Mouse (Mus musculus) liver, embryonic 12.5 days (tissue): Measurements from ENCODE around the gene Arhgap23. TPM values are rescaled to one million over a fixed set of nuclear protein-coding genes. Genes with fewer than 3 reads are reported as not detected.

Source experiments
- ATAC-seq: fragments of 200-750 bp; cut with Nextera tagmentation; 2 replicates; pipeline ENCODE4 v1.8.0; 2017; ENCODE audit warnings: moderate number of reproducible peaks, mild to moderate bottlenecking, moderate library complexity
- H3K27ac ChIP-seq: fragments of 300-500 bp; sonication (generic); 2 replicates; pipeline ENCODE4 v1.5.1; 2016; ENCODE audit warnings: mild to moderate bottlenecking
- H3K27me3 ChIP-seq: fragments of 300-500 bp; sonication (generic); replicated peaks from 2 replicates; pipeline ENCODE4 v1.6.1; 2016; ENCODE audit warnings: mild to moderate bottlenecking, moderate library complexity
- H3K36me3 ChIP-seq: fragments of 300-500 bp; sonication (generic); 2 replicates; pipeline ENCODE4 v1.6.1; 2016; ENCODE audit warnings: mild to moderate bottlenecking, moderate library complexity
- H3K4me1 ChIP-seq: fragments of 300-500 bp; sonication (generic); 2 replicates; pipeline ENCODE4 v1.6.1; 2016
- H3K4me2 ChIP-seq: fragments of 300-500 bp; sonication (generic); 2 replicates; pipeline ENCODE4 v1.6.1; 2016; ENCODE audit warnings: mild to moderate bottlenecking, moderate library complexity
- H3K4me3 ChIP-seq: fragments of 300-500 bp; sonication (generic); 2 replicates; pipeline ENCODE4 v1.5.1; 2016; ENCODE audit warnings: mild to moderate bottlenecking, moderate library complexity
- H3K9ac ChIP-seq: fragments of 300-500 bp; sonication (generic); 2 replicates; pipeline ENCODE4 v1.6.1; 2016; ENCODE audit warnings: mild to moderate bottlenecking, moderate library complexity
- H3K9me3 ChIP-seq: fragments of 300-500 bp; sonication (generic); replicated peaks from 2 replicates; pipeline ENCODE4 v1.6.1; 2016; ENCODE audit warnings: mild to moderate bottlenecking, moderate library complexity
- WGBS: fragments of 180-500 bp; shearing (Covaris S2); methylation state at CpG from one replicate; pipeline ENCODE4 v1.1.7; 2016; ENCODE audit not compliant: insufficient replicate concordance; 5-methylcytosine and 5-hydroxymethylcytosine counted together
- polyA plus RNA-seq: library from polyadenylated mRNA; unstranded; fragments of >200 nt; fragmentation: Nextera tagmentation; extraction: Ambion mirVana; gene quantifications from 2 replicates; pipeline ENCODE4 v1.2.1, GENCODE M21; 2016

The Arhgap23 gene
- polyA plus RNA-seq, 1 experiment from 2014 or later = 17.3 TPM

DNA sequence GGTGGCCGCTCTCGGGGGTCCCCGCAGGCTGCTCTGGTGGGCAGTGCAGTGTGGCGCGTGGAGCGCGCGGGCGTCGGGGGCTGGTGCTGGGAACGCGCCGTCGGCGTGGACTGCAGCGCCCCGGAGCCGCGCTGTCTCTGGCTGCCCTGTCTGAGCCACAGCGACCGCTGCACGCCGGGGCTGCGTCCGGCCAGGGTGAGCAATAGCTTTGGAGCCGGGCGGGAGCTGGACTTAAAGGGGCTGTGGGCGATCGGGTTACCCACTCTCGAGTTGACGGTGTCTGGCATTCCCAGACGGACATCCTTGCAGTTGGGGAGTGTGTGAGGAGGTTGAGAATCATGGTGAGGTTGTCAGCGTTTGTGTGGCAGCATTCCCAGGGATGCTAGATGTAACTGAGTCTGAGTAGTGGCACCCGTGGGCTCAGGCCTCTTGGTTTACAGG, 25.1 kb downstream of the Arhgap23 start:
- Histone ChIP-seq H3K27ac (peak overlapping the region; percentile 99), H3K4me2 (peak overlapping the region; percentile 90), H3K4me3 (peak overlapping the region; percentile 97), H3K4me1 (peaks cover 92% of the 10 kb centered on the region), H3K9ac (peak overlapping the region; percentile 100), H3K9me3 (no peaks in the 10 kb centered on the region), H3K27me3 (no peaks in the 10 kb centered on the region), H3K36me3 (peaks cover 24% of the 10 kb centered on the region)
- under 1% methylated on average over 34 of the region's 34 CpGs for WGBS
- ATAC-seq = peak; percentile 41

DNA sequence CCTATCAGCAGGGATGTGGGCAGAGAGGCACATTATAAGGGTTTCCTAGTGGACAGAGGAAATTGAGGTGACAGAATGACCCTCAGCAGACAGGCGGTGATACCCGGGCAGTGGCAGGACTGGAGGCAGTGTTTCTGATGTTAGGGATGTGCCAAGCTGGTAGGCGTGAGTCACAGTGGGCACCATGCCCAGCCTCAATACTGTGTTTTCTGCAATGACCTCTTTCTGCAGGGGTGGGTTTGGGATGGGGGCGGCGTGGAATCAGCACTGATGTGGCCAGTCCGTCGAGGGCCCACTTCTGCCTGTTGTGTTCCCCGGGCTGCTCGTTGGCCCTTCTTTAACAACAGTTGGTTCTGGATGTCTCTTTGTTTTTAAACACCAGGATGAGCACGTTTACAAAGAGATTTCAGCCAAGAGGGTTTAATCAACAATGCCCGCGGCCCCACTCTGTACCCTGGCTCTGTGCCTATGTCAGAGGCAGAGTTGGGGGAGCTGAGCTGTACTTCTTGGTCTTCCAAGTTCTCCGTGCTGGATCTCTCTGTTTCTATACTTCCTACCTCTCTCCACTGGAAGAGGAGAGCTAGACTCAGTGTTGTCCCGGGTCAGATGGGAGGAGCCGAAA, 25.8 kb downstream of the Arhgap23 start:
- peak overlapping the region; percentile 99 for H3K27ac ChIP-seq
- WGBS = 19% methylated on average over 15 of the region's 15 CpGs
- peak overlapping the region; percentile 100 for H3K9ac ChIP-seq
- peaks cover 92% of the 10 kb centered on the region for H3K4me1 ChIP-seq
- no peaks in the 10 kb centered on the region for H3K9me3 ChIP-seq
- H3K36me3 ChIP-seq = peaks cover 31% of the 10 kb centered on the region
- H3K4me2 ChIP-seq = peak overlapping the region; percentile 90
- H3K27me3 ChIP-seq = no peaks in the 10 kb centered on the region
- ATAC-seq = no peak
- H3K4me3 ChIP-seq = peak overlapping the region; percentile 97

DNA sequence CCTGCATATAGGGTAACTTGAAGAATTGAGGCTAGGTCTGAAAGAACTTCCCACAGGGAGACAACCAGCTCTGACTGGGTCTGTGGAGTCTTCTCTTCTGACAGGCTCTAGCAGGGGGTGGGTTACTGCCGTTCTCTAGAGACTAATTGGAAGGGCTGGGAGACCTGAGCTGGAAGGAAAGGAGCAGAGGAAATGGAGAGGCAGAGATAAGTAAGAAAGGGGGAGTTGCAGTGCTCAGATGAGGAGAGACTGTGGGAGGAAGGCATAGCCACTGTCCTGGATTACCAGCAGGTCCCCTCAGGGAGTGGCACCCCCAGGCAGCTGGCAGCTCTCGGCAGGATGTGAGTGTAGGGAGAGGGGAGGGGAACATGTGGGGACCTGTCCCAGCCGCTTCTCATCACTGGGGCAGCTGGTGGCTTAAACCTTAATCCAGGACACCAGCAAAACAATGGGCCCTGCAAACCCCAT, 26.4 kb downstream of the Arhgap23 start:
- 3% methylated on average over 3 of the region's 3 CpGs for WGBS
- peaks cover 36% of the 10 kb centered on the region for H3K36me3 ChIP-seq
- H3K4me1 ChIP-seq = peaks cover 92% of the 10 kb centered on the region
- peak overlapping the region; percentile 97 for H3K4me3 ChIP-seq
- H3K27me3 ChIP-seq = no peaks in the 10 kb centered on the region
- H3K27ac ChIP-seq = peak overlapping the region; percentile 99
- no peaks in the 10 kb centered on the region for H3K9me3 ChIP-seq
- no peak for ATAC-seq
- peak overlapping the region; percentile 90 for H3K4me2 ChIP-seq
- H3K9ac ChIP-seq = peak overlapping the region; percentile 100

DNA sequence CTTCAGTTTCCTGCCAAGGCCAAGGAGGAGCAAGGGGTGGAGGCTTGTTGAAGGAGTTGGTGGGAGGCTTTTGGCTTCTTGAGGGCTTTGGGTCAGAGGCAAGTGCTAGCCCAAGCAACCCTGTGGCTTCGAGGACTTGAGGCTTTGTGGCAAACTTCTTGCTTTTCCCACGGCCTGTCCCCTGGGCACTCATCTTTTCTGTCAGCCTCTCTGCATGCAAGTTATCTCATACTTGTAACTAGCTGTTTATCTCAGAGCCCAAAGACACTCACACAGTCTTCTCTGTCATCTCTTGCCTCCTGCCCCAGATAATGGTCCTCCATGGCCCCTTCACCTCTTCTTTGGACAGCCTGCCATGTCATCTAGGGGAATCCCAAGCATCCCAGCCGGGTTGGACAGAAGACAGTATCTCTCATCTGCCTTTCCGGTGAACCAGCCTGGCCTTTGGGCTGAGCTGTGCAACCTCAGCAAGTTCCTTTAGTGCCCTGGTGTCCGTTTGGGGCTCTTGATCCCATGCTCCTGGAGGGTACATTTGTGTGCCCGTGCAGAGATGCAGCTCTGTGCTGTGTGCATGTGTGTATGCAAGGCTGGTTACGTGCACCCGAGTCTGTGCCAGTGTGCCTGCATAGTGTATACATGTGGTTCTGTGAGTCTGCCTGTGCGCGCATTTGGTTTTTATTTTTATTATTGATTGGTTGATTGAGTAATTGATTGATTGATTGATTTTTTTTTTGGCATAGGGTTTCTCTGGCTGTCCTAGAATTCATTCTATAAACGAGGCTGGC, 27.8 kb downstream of the Arhgap23 start:
- peaks cover 92% of the 10 kb centered on the region for H3K4me1 ChIP-seq
- peaks cover 50% of the 10 kb centered on the region for H3K36me3 ChIP-seq
- peak overlapping the region; percentile 90 for H3K4me2 ChIP-seq
- peak overlapping the region; percentile 100 for H3K9ac ChIP-seq
- no peaks in the 10 kb centered on the region for H3K9me3 ChIP-seq
- ATAC-seq = peak; percentile 31
- 39% methylated on average over 11 of the region's 11 CpGs for WGBS
- H3K27ac ChIP-seq = peak overlapping the region; percentile 99
- peak overlapping the region; percentile 97 for H3K4me3 ChIP-seq
- no peaks in the 10 kb centered on the region for H3K27me3 ChIP-seq

DNA sequence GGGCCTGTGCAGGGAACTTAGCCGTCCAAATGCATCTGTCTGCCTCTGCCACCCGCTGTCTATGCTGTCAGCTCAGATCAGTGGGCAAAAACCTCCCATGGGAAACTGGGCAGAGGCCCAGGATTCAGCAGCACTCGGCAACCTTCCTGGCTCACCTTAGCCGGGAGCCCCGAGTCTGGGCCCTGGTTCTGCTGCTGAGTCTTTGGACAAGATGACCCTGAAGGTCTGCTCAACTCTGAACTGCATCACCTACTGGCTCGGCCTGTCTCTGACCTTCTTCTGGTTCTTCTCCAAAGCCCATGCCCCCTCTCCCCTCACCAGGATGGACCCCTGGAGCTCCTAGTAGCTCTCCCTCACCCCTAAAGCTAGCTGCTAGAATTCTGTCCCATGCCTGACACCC, 30.3 kb downstream of the Arhgap23 start:
- H3K9me3 ChIP-seq = no peaks in the 10 kb centered on the region
- H3K27me3 ChIP-seq = no peaks in the 10 kb centered on the region
- peak overlapping the region; percentile 99 for H3K27ac ChIP-seq
- H3K9ac ChIP-seq = peak overlapping the region; percentile 100
- WGBS = 47% methylated on average over 6 of the region's 6 CpGs
- H3K36me3 ChIP-seq = peaks cover 75% of the 10 kb centered on the region
- peak overlapping the region; percentile 90 for H3K4me2 ChIP-seq
- ATAC-seq = no peak
- peaks cover 98% of the 10 kb centered on the region for H3K4me1 ChIP-seq
- peak overlapping the region; percentile 97 for H3K4me3 ChIP-seq

DNA sequence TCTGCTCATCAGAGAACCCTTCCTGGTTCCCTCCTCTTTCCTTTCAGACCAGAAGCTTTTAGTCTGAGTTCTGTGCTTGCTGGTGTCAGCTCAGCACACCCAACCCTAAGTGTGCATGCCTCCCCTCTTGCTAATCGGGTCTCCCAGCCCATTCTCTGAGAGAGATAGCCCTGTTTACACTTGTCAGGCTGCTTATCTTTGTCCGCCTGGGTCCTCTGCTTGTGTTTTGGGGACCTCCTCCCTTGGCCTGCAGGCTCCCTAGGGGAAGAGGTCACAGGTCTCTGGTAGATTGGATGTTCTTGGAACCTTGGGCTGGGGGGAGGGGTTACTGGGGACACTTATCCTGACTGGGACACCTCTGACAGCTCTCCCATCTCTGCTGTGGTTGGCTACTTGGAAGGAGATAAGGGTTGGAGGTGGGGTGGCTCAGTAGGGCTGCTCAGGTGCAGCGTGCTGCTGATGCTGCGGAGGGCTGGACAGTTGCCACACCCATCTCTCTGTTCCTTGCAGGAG, 30.7 kb downstream of the Arhgap23 start:
- 8% methylated on average over 4 of the region's 4 CpGs for WGBS
- Histone ChIP-seq H3K4me1 (peaks cover 99% of the 10 kb centered on the region), H3K4me3 (peak overlapping the region; percentile 97), H3K36me3 (peaks cover 80% of the 10 kb centered on the region), H3K27me3 (no peaks in the 10 kb centered on the region), H3K27ac (peak overlapping the region; percentile 99), H3K9me3 (no peaks in the 10 kb centered on the region), H3K4me2 (peak overlapping the region; percentile 90), H3K9ac (peak overlapping the region; percentile 100)
- peak; percentile 87 for ATAC-seq

DNA sequence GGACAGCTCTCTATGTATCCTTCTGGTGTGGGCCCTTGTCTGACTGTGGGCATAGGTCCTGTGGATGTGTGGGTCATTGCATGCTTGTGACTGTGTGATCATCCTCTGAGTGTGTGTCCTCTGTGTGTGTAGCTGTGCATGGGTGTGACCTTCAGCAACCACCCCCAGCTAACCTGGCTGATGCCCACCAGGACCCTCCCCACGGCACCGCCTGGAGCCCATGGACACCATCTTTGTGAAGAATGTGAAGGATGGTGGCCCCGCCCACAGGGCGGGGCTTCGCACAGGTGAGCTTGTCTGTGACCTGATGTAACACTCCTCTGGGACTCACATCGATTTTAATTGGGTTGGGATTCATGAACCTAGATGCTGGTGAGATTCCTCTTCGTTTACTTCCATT, 32.6 kb downstream of the Arhgap23 start:
- Histone ChIP-seq H3K36me3 (peaks cover 99% of the 10 kb centered on the region), H3K27me3 (no peaks in the 10 kb centered on the region), H3K9ac (peak overlapping the region; percentile 73; the same call in 1 of the 2 replicates), H3K27ac (peak overlapping the region; percentile 99), H3K9me3 (no peaks in the 10 kb centered on the region), H3K4me1 (peaks cover 99% of the 10 kb centered on the region), H3K4me3 (no peak overlapping the region), H3K4me2 (peak overlapping the region; percentile 90)
- WGBS = 79% methylated on average over 7 of the region's 7 CpGs
- no peak for ATAC-seq

DNA sequence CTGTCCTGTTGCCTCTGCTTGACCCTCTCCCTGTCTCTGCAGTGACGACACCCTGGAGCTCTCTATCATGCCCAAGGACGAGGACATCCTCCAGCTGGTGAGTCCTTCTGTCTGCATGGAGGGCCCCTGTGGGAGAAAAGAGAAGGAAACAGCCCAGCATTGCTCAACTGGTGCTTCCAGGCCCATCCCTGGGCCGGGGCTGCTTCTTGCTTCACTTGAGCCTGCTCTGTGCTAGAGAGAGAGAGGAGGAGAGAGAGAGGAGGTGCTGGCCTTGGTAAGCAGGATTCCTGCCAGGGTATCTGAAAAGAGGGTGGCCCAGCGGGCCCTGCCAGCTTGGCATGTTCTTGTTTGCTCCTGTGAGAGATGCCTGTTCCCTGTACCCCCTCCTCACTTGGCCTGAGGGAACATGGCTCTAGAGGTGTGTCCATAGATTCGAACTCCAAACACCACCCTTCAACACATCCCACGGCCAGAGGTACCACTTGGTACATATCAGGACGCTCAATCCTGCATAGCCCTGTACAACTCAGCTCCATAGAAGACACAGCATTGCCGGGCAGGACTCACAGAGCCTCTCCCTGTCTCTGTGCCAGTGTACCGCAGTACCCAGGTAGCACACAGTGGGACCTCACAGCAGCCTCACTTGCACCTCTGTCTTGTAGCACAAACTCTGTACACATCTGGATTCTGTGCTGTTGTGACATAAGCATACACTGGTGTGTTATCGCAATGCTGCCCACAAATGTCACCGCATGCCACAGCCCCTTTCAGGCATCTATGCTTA, 33.5 kb downstream of the Arhgap23 start:
- H3K4me1 ChIP-seq = peaks cover 97% of the 10 kb centered on the region
- 86% methylated on average over 11 of the region's 11 CpGs for WGBS
- 0 out of 2 replicates have a peak overlapping the region, but pooled peaks have one; percentile 54 for H3K9ac ChIP-seq
- H3K36me3 ChIP-seq = peaks cover 100% of the 10 kb centered on the region
- H3K27me3 ChIP-seq = no peaks in the 10 kb centered on the region
- H3K4me2 ChIP-seq = peak overlapping the region; percentile 90
- no peak overlapping the region for H3K4me3 ChIP-seq
- H3K9me3 ChIP-seq = no peaks in the 10 kb centered on the region
- no peak for ATAC-seq
- peak overlapping the region; percentile 99 for H3K27ac ChIP-seq

DNA sequence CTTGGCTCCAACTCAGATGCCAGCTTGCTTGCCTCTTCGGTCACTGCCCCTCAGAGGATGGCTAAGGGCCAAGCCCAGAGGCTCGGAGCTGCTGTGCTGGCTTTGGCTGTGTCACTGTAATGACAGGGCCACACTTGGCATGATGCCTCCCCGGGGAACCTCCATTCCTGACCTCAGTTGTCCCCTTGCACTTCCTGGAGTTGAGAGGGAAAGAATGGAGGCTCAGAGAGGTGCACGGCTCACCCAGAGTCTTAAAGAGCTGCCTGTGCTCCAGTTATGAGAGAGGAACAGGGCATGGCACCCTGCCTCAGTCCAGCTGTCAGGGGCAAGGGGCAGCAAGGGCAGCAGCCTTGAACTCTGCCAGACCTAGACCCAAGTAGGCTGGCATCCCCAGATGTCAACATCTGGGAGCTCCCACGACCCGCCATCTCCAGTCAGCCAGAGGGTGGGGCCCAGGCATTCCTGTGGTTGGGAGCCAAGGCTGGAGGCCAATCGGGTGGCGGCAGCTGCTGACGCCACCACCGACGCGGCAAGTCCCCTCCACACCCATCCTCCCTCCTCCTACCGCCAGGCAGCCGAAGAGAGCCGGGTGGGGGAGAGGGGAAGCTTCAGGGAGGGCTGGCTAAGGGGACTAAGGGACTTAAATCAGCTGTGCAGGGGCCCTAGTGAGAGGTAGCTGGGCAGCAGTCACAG, 34.4 kb downstream of the Arhgap23 start:
- peaks cover 95% of the 10 kb centered on the region for H3K4me1 ChIP-seq
- ATAC-seq = no peak

DNA sequence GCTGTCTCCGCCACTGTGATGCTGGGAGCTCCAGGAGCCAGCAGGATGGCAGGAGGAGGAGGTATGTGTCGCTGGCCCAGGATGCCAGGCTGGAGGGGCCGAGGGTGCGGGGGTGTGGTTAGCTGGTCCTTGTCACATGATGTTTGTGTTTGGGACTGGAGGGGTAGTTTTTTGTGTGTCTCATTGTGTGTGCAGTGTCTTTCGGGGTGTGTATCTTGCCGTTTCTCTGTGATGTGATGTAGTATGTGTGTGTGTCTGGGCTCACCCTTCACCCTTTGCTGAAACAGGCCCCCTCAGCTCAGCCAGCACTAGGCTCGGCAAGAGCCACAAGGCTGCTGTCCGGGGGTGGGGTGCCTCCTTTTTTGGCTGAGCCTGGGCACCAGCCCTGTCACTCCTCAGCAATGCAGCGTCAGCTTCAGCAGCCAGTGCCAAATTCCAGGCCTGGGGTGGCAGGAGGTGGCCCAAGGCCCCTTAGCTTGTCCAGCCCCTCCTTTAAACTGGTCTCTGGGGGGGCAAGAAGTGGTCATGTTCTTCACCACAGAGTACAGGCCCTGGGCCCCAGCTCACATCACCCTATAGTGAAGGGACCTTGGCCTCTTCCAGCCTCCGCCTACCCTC, 35.1 kb downstream of the Arhgap23 start:
- Histone ChIP-seq H3K27ac (peak overlapping the region; percentile 99), H3K4me3 (peak overlapping the region; percentile 38), H3K4me1 (peaks cover 88% of the 10 kb centered on the region), H3K9ac (peak overlapping the region; percentile 54), H3K36me3 (peaks cover 100% of the 10 kb centered on the region), H3K4me2 (peak overlapping the region; percentile 53), H3K27me3 (no peaks in the 10 kb centered on the region), H3K9me3 (no peaks in the 10 kb centered on the region)
- ATAC-seq = no peak
- 79% methylated on average over 10 of the region's 10 CpGs for WGBS

More for the DNA sequence above, 34.4 kb downstream of the Arhgap23 start:
- peak overlapping the region; percentile 54 for H3K9ac ChIP-seq
- peak overlapping the region; percentile 99 for H3K27ac ChIP-seq
- no peaks in the 10 kb centered on the region for H3K27me3 ChIP-seq
- WGBS = 36% methylated on average over 15 of the region's 15 CpGs
- peak overlapping the region; percentile 38 for H3K4me3 ChIP-seq
- peaks cover 100% of the 10 kb centered on the region for H3K36me3 ChIP-seq
- H3K4me2 ChIP-seq = peak overlapping the region; percentile 53
- H3K9me3 ChIP-seq = no peaks in the 10 kb centered on the region

DNA sequence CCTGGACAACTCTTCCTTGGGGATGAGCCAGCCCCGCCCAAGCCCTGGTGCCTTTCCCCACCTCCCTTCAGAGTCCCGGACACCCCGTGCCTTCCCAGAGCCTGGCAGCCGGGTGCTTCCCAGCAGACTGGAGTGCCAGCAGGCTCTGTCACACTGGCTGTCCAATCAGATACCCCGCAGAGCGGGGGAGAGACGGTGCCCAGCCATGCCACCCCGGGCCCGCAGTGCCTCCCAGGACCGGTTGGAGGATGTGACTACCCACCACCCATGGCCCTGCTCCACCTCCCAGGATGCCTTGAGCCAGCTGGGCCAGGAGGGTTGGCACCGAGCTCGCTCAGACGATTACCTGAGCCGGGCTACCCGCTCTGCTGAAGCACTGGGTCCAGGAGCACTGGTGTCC, 36.3 kb downstream of the Arhgap23 start:
- Histone ChIP-seq H3K4me3 (no peak overlapping the region), H3K4me2 (no peak overlapping the region), H3K9me3 (no peaks in the 10 kb centered on the region), H3K4me1 (peaks cover 76% of the 10 kb centered on the region), H3K9ac (no peak overlapping the region), H3K36me3 (peaks cover 100% of the 10 kb centered on the region), H3K27ac (no peak overlapping the region), H3K27me3 (no peaks in the 10 kb centered on the region)
- WGBS = 95% methylated on average over 15 of the region's 15 CpGs
- ATAC-seq = no peak
